Mouse (Mus musculus) embryonic stem cell, embryonic (primary cell): Measurements from ENCODE around the gene Hspb9.

Experiments used
- CTCF ChIA-PET, 4 experiments: fragments of 300-600 bp in 2 of 4; fragments of 350-600 bp in 2 of 4; sonication (Branson Sonifier 250); formaldehyde crosslinking; loops; one replicate each; lab custom pipeline; 2022; ENCODE audit warnings: inconsistent platforms in 2 of 4; lab: Charles Lee
- POLR2A ChIA-PET, 4 experiments: fragments of 300-600 bp in 2 of 4; fragments of 350-600 bp in 2 of 4; sonication (Branson Sonifier 250); formaldehyde crosslinking; loops; one replicate each; lab custom pipeline; 2022; ENCODE audit warnings: antibody characterized with exemption in 4 of 4, inconsistent platforms in 1 of 4; lab: Charles Lee

Hspb9 gene

DNA sequence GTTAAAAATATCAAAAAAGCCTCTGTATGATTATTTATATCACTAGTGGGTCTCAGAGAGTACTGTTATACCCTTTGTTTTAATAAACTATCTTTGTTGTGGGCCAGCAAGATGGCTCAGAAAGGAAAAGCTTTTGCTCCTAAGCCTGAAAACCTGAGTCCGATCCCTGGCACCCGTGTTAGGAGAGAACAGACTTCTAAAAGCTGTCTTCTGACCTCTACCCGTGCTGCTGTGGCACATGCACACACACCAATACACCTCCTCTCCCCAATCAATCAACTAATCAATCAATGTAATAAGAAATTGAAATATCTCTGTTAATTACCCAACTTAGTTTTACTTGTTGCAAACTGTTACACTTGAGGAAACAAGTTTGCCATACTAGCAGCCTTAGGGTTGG, 12.9 kb upstream of the Hspb9 start:
- ChIA-PET CTCF (interaction anchor here in 3 of 4 experiments (0.5 to 5.3 kb wide), 7 partner anchors 14 to 339 kb away, joined by 3 to 18 read pairs (median 5); partner anchors contain the start of gene Hspb9 (in 1 of the 3)), POLR2A (interaction anchor here in 2 of 4 experiments (0.6 to 3.7 kb wide), 6 partner anchors 8 to 72 kb away, joined by 3 to 26 read pairs (median 3); partner anchors contain the start of genes Kat2a (in 1 of the 2) and Zfp385c (in 1 of the 2))

DNA sequence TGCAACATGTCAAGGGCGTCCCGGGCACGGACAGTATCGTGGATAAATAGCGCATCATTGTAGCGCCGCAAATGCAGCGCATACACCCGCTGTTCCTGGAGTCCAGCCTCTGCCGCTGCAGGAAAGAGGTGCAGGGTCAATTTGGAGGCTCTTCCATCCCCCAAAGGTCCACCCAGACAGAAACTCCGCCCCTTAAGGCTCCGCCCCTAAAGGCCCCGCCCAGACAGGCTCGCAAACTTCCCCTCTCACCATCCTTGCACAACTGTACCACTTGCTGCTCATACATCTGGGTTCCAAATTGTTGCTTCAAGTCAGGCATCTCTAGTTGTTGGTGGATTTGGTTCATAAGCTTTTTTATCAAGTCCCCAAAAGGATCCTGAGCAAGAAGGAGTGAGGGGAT, 12.3 kb upstream of the Hspb9 start:
- POLR2A ChIA-PET, result interaction anchor here in 2 of 4 experiments (0.6 to 3.7 kb wide), 7 partner anchors 9 to 73 kb away, joined by 3 to 26 read pairs (median 3); partner anchors contain the start of genes Kat2a (in 1 of the 2) and Zfp385c (in 1 of the 2)
- CTCF ChIA-PET, result interaction anchor here in 3 of 4 experiments (0.5 to 5.3 kb wide), 6 partner anchors 13 to 121 kb away, joined by 3 to 14 read pairs (median 4); partner anchors contain the start of gene Hspb9 (in 1 of the 3)

DNA sequence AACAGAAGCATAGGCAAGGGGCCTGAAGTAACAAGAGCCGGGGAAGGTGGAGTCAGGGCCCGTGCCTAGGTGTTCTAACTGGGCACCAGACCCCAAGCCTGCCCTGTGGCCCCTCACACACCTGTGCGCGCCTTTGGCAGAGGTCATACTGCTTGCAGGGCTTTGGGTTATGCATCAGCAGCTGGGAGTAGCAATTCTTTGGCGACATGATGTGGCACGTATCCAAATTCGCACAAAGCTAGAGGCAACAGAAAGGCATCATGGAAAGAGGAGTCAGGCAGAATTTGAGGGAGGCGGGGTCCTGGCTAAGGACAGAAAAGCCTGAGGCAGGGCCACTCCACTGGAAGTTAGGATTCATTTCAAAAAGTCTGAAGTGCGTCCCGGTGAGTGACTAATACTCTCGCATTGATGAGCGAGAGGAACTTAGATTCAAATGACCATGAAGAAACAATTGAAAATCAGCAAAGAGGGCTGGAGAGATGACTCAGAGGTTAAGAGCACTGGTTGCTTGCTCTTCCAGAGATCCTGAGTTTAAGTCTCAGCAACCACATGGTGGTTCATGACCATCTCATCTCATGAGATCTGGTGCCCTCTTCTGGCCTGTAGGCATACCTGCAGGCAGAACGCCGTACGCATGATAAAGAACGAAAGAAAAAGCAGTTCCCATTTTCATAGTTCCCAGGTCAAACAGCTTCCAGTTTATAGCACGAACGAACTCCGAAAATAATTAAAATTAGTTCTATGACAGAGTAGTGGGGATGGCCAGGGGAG, 11.4 kb upstream of the Hspb9 start:
- POLR2A ChIA-PET, result interaction anchor here in 2 of 4 experiments (1.0 to 3.7 kb wide), 10 partner anchors 9 to 230 kb away, joined by 3 to 26 read pairs (median 4); partner anchors contain the start of genes Kat2a (in 2 of the 2), Klhl11 (in 1 of the 2) and Zfp385c (in 1 of the 2)
- CTCF ChIA-PET, result interaction anchor here (0.6 to 5.3 kb wide), 14 partner anchors 8 to 255 kb away, joined by 3 to 14 read pairs (median 4); partner anchors contain the start of gene Hspb9 (in 1 of the 4)

GRCm38 (mm10) chr11:100702906-100703305, 10.7 kb upstream of the Hspb9 start:
- POLR2A ChIA-PET, result interaction anchor here (0.6 to 3.7 kb wide), 15 partner anchors 9 to 806 kb away, joined by 3 to 26 read pairs (median 4); partner anchors contain the start of genes Kat2a (in 2 of the 4), Hspb9 (in 1 of the 4), Nkiras2 (in 1 of the 4) and Rab5c (in 1 of the 4)
- CTCF ChIA-PET, result interaction anchor here (0.6 to 3.0 kb wide), 11 partner anchors 8 to 254 kb away, joined by 3 to 13 read pairs (median 7); partner anchors contain the start of gene Acly (in 1 of the 4)

- POLR2A ChIA-PET, result interaction anchor here (0.6 to 3.7 kb wide), 16 partner anchors 8 to 807 kb away, joined by 3 to 26 read pairs (median 4); partner anchors contain the start of genes Kat2a (in 2 of the 4), Hspb9 (in 1 of the 4), Nkiras2 (in 1 of the 4) and Rab5c (in 1 of the 4)
- CTCF ChIA-PET, result interaction anchor here in 3 of 4 experiments (0.5 to 3.0 kb wide), 11 partner anchors 8 to 254 kb away, joined by 3 to 13 read pairs (median 7); partner anchors contain the start of gene Acly (in 1 of the 3)
These were observed 10.3 kb upstream of the Hspb9 start for GRCm38 (mm10) chr11:100703366-100703765.

DNA sequence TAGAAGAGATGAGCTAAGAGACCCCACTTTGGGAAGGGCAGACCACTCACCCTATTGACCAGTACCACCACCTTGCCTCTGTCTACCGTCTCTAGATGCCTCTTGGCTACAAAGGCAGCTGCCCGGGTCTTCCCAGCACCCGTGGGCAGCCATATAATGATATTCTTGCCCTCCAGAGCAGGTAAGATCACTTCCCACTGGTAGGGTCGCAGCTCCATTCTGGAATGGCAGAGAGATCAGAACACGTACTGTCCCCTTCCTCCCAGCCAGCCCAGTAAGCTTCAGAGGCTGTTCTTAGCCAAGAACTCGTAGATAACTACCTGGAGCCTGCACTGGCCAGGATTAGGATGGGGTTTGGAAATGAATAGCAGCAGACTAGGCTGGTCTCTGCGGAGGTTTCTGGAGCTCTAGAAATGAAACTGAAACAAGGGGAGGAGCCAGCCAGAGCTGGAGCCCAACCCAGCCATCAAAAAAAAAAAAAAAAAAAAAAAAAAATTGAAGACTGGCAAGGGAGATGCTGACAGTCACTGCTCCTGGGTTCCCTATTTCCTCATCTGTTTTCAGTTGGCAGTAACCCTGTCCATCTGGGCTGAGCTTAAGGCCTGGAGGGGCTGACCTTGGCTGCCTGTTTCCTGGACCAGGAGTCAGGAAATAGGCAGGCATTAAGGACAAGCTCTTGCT, 9.7 kb upstream of the Hspb9 start, which contains the start of gene Dhx58:
Gene Dhx58 (minus strand): TSS at position 421 of the 681 bp plus-strand sequence.
- ChIA-PET POLR2A (interaction anchor here (0.6 to 3.7 kb wide), 24 partner anchors 8 to 807 kb away, joined by 3 to 26 read pairs (median 4); partner anchors contain the start of genes Kat2a (in 2 of the 4), Dnajc7 (in 1 of the 4), Hspb9 (in 1 of the 4) and Nkiras2 (in 1 of the 4)), CTCF (interaction anchor here (0.5 to 3.0 kb wide), 15 partner anchors 9 to 1867 kb away, joined by 3 to 13 read pairs (median 4); partner anchors contain the start of gene Acly (in 1 of the 4))

DNA sequence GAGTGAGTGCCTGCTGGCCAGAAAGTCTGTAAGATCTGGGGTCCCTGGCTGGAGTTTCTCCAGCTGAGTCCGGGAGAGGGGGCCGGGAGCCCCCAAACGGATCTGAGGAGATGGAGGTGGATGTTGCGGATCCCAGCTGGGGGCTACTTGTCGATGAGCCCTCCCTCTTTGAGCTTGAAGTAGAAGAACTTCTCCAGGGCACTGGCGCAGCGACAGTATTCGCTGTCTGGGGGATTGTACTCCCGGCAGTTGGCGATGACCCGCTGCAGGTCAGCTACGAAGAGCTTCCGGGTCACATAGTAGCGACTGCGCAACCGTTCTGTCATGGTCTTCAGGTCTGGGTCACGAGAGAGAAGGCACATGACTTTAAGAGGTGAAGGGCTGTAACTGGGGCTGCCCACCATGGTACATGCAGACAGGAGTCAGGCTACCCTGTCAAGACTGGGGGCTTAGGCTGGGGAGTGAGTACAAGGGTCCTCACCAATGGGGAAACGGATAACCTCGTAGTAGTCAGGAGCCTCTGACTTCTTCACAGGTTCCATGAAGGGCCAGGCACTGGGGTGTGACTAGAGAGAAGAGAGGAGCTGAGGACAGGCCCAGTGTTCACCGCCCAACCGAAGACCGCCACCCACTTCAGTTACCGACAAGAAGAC, 8.4 kb upstream of the Hspb9 start:
- POLR2A ChIA-PET, result interaction anchor here in 2 of 4 experiments (0.6 to 1.7 kb wide), 8 partner anchors 9 to 178 kb away, joined by 3 to 8 read pairs (median 3); partner anchors contain the start of genes Acly (in 1 of the 2), Dnajc7 (in 1 of the 2) and Hspb9 (in 1 of the 2)
- CTCF ChIA-PET, result interaction anchor here in 3 of 4 experiments (0.6 to 3.0 kb wide), 7 partner anchors 10 to 376 kb away, joined by 3 to 8 read pairs (median 3); no protein-coding TSS in a partner anchor

- CTCF ChIA-PET, result no interaction called here
These were observed 4.3 kb upstream of the Hspb9 start for GRCm38 (mm10) chr11:100709201-100709810.

GRCm38 (mm10) chr11:100710528-100710927, 3.1 kb upstream of the Hspb9 start:
- ChIA-PET CTCF (interaction anchor here (0.5 to 2.3 kb wide), 7 partner anchors 28 to 538 kb away, joined by 3 to 10 read pairs (median 4); no protein-coding TSS in a partner anchor), POLR2A (interaction anchor here in 3 of 4 experiments (1.5 to 3.1 kb wide), 6 partner anchors 8 to 229 kb away, joined by 4 to 26 read pairs (median 9); partner anchors contain the start of genes Rab5c (in 3 of the 3) and Stat3 (in 1 of the 3))

More at GRCm38 (mm10) chr11:100709201-100709810, 4.3 kb upstream of the Hspb9 start:
- POLR2A ChIA-PET, result interaction anchor here in 1 of 4 experiments (0.6 kb wide), 1 partner anchor 152 kb away, joined by 6 read pairs; no protein-coding TSS in a partner anchor

GRCm38 (mm10) chr11:100710977-100711376, 2.7 kb upstream of the Hspb9 start:
- ChIA-PET CTCF (interaction anchor here in 3 of 4 experiments (0.5 to 2.3 kb wide), 12 partner anchors 8 to 537 kb away, joined by 3 to 10 read pairs (median 4); partner anchors contain the start of gene Rab5c (in 1 of the 3)), POLR2A (interaction anchor here (0.8 to 4.5 kb wide), 28 partner anchors 8 to 389 kb away, joined by 3 to 29 read pairs (median 5); partner anchors contain the start of genes Rab5c (in 3 of the 4), Acly (in 2 of the 4), Cavin1 (in 1 of the 4) and Dhx58 (in 1 of the 4))

DNA sequence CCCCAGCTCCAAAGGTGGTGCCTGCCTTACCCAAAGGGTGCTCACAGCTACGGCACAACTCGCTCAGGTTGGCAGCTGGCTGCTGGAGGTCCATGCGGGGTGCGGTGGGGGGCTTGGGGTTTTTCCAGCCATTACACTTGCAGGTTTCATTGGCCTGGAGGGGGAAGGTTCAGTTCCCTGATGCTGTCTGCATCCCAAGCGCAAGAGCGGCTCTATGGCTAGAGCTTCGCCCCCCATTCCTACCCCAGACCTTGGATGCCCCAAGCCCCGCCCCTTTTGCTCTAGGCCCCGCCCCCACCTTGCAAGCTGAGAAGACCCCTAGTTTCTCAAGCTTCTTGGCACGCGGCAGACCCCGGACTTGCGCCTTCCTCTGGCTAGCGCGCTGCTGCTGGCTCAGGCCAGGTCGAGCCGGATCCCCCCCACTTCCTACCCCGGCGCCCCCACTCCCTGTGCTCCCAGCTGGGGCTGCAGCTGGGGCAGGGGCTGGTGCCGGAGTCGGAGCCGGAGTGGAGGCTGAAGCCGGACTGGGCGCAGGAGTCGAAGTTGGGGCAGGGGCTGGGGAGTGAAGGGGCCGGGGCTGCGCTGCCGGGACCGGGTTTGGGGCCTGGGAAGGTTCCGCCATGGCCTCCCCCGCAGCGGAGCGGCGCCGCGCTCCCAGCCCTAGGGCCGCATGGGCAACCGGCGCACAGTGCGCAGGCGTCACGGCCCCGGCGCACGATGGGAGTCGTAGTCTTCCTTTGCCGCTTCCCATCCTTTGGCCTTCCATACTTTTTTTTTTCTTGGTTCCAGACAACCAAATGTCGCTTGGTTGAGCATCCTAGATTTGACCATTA, 1.7 kb upstream of the Hspb9 start, which contains the start of gene Kat2a:
Gene Kat2a (minus strand): TSS at position 683 of the 833 bp plus-strand sequence.
- ChIA-PET CTCF (interaction anchor here (0.5 to 2.3 kb wide), 30 partner anchors 9 to 437 kb away, joined by 3 to 9 read pairs (median 4); partner anchors contain the start of genes Dnajc7 (in 1 of the 4) and Rab5c (in 1 of the 4)), POLR2A (interaction anchor here (0.6 to 5.8 kb wide), 54 partner anchors 8 to 1473 kb away, joined by 3 to 54 read pairs (median 4); partner anchors contain the start of genes Rab5c (in 4 of the 4), Acly (in 2 of the 4), Dhx58 (in 2 of the 4) and Cavin1 (in 1 of the 4))

GRCm38 (mm10) chr11:100713174-100713573, 476 bp upstream of the Hspb9 start:
- POLR2A ChIA-PET, result interaction anchor here (0.6 to 5.8 kb wide), 31 partner anchors 8 to 393 kb away, joined by 3 to 54 read pairs (median 8); partner anchors contain the start of genes Acly (in 2 of the 4), Dnajc7 (in 2 of the 4), Nkiras2 (in 2 of the 4) and Rab5c (in 2 of the 4)

DNA sequence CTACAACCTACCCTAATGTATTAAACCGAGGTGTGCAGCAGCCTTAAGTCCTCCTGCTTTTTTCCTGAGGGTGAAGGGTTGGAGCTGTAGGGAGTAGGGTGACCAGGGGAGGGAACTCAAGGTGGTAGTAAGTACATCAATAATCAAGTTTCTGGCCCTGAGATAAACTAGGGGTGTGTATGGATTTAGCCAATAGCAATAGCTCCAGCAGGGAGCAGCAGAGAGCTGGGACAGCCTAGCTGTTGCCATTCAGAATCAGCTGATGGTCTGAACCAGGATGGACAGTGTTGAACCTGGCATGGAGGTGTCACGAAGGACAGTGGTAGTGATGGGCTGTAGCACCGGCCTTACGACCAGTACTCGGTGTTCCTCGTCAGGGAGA, 875 bp downstream of the Hspb9 start:
- ChIA-PET POLR2A (interaction anchor here (0.6 to 5.8 kb wide), 50 partner anchors 9 to 395 kb away, joined by 3 to 54 read pairs (median 4); partner anchors contain the start of genes Nkiras2 (in 3 of the 4), Rab5c (in 3 of the 4), Stat3 (in 3 of the 4) and Acly (in 2 of the 4)), CTCF (interaction anchor here (0.5 to 3.0 kb wide), 49 partner anchors 10 to 1569 kb away, joined by 3 to 25 read pairs (median 4); partner anchors contain the start of genes Rab5c (in 3 of the 4), Kcnh4 (in 2 of the 4), Acly (in 1 of the 4) and Ghdc (in 1 of the 4))

More at GRCm38 (mm10) chr11:100713174-100713573, 476 bp upstream of the Hspb9 start:
- CTCF ChIA-PET, result interaction anchor here in 2 of 4 experiments (0.6 to 3.0 kb wide), 9 partner anchors 11 to 270 kb away, joined by 3 to 25 read pairs (median 14); partner anchors contain the start of genes Rab5c (in 2 of the 2) and Kcnh4 (in 1 of the 2)

- CTCF ChIA-PET, result interaction anchor here (0.5 to 3.0 kb wide), 44 partner anchors 9 to 1569 kb away, joined by 3 to 25 read pairs (median 4); partner anchors contain the start of genes Rab5c (in 3 of the 4), Acly (in 1 of the 4), Kcnh4 (in 1 of the 4) and Psmc3ip (in 1 of the 4)
- POLR2A ChIA-PET, result interaction anchor here (0.6 to 5.8 kb wide), 42 partner anchors 10 to 395 kb away, joined by 3 to 54 read pairs (median 4); partner anchors contain the start of genes Nkiras2 (in 3 of the 4), Acly (in 2 of the 4), Dnajc7 (in 2 of the 4) and Rab5c (in 2 of the 4)
These were observed 1.3 kb downstream of the Hspb9 start for GRCm38 (mm10) chr11:100714948-100715347.
